Mouse (Mus musculus): ENCODE results near the gene Timm23.
"Not testable (repeated sequence)": the region's sequence is repeated elsewhere in the genome, so short reads cannot be mapped to it uniquely, and the experiment has no call there.

Gene Timm23

DNA sequence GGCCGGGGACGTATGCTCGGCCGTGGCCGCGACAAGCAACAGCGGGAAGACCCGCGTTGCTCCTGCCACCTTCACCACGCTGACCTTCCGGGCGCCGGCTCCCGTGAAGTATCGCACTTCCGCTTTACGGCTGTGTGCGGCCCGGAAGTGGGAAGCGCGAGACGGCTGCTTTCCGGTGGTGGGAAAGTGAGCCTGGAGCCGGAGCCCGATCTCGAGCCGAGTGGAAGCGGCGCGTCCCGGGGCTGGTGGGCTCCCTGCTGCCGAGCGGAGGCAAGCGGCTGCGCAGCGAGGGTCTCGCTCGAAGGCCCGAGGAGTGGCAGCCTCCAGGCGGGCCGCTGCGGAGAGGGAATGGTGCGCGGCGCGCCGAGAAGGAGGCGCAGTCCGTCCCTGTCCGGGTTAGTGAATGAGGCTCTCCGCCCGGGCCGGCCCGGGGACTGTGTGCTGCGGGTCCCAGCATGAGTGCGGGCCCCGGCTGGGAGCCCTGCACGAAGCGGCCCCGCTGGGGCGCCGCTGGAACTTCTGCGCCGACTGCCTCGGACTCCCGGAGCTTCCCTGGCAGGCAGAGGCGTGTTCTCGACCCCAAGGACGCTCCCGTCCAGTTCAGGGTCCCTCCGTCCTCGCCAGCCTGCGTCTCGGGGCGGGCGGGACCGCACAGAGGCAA is at the start of gene Timm23, which contains the start of gene Parg:
Gene Timm23, minus strand, starts transcription at position 108 of the 661 bp plus-strand sequence.
Gene Parg, plus strand, starts transcription at position 159 of the 661 bp plus-strand sequence.
- DNase-seq (ENCODE audit: low spot score in 2 of 2), result peak; percentile 89 to 92

DNA sequence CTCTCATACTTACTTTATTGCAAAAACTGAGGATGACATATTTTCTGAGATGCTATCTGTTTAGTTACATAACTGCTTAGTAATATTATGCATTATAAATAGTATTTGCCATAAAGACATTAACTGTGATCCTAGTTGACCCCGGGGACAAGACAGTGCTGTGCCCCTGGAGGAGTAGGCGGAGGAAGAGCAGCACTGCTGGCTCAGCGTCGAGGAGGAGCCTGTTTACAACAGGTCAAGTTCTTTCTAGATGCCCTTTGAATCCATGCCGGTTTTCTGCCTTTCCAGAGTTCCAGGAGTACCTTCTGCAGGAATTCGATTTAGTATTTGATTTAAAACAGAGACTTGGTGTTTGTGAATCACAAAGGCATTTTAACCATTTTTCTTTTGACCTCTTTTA is 47.9 kb upstream of the Timm23 start:
- DNase-seq (ENCODE audit: low spot score in 2 of 2), result no peak

DNA sequence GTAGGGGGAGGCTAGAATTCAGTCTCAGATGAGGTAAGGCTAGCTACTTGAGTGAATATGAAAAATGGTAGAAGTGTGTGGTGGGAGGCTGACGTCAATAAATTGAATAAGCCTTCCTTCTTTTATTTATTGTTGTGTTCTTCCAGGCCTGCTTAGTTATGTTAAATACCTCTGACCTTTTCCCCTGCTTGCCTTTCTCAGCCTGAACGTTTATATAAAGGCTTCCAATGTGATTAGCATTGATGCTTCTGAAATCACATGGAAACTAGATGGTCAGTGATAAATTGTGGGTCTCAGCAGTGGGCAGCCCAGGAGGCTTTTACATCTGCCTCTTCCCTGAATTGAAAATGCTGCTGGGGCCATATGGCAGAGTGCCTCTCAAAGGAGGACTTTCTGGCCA is 44.3 kb upstream of the Timm23 start:
- no peak for DNase-seq (ENCODE audit: low spot score in 2 of 2)

DNA sequence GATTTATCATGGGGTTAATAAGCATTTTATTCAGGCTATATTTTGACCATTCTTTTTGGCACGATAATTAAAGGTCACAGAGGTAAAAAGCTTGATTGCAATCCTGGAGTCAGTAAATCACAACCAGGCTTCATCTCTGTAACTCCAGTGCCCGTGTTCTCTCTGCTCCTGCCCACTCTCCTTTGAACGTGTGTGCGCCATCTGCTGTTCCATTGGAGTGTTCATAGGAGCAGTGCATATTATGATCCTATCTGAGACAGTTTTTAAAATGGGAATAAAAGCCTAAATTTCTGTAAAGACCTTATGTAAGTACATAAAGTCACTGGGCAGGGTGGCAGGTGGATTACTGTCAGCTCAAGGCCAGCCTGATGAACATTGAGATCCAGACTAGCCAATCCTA is 40.7 kb upstream of the Timm23 start:
- DNase-seq (ENCODE audit: low spot score in 2 of 2), result peak in 1 of 2 experiments; percentile 26

DNA sequence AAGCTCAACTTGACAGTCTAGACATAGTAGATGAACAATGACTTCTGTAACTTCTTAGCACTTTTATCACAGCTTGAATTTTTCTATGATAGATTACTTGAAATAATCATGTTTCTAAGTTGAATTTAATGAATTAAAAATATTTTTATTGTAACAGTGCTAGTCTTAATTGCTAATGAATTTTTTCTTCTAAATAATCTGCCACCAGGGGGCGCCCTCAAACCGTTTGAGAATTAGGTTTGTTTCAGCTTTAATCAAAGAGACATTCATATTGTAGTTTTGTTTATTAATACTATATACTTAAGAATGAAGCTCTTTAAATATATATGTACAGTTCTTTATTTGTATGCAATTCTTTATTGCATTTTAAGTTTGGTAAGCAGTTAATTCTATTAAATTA is 27.3 kb upstream of the Timm23 start:
- DNase-seq (ENCODE audit: low spot score in 2 of 2), result peak; percentile 43 to 62

DNA sequence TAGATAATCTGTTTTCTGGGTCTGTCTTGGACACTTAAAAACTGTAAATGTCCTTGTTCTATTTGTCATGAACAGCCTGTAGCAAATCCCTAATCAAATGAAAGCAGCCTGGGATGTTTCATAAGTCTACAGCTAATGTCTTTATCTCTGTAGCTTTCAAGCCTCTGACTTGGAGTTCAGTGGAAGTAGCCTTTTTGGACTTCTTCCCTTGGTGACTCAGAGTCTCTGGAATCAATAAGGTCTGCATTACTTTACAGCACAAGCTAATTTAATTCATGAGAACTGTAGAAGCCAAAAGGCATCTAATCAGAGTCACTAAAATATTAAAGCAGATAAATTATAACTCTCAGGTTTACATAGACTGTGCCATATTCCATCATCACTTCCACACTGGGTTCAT is 24.9 kb upstream of the Timm23 start:
- DNase-seq (ENCODE audit: low spot score in 2 of 2), result no peak

DNA sequence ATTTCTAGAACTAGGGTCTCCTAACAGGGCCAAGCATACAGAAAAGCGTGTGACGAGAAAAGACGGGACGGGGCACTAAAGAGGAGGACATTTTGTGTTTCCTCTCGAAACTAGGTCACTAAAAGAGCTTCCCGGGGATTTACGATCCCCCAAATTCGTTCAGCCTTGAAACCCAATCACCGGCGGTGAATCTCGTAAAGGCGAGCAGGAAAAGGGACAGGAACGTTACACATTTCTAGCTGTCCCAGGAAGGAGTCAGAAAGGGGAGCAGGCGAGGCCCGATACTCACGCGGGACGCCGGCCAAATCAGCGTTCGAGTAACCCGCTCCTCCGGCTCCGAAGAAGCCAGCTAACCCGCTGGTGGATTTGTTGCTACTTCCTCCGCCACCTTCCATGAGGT is 344 bp downstream of the Timm23 start:
- no peak for DNase-seq (ENCODE audit: low spot score in 2 of 2)

DNA sequence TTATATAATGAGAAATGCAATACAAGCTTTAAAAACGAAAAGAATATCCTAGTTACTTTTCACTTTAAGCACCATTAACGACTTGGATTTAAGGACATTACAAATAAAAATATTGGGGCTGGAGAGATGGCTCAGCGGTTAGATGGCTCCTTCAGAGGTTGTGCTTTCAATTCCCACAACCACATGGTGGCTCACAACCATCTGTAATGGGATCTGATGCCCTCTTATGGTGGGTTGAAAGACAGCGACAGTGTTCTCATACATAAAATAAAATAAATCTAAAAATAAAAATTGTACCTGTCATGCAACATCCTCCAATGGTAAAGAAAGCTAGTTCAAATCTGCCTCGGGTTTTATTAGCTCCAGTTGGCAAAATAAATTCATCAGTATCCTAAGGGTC is 8.1 kb downstream of the Timm23 start:
- DNase-seq (ENCODE audit: low spot score in 2 of 2), result not testable (repeated sequence)

DNA sequence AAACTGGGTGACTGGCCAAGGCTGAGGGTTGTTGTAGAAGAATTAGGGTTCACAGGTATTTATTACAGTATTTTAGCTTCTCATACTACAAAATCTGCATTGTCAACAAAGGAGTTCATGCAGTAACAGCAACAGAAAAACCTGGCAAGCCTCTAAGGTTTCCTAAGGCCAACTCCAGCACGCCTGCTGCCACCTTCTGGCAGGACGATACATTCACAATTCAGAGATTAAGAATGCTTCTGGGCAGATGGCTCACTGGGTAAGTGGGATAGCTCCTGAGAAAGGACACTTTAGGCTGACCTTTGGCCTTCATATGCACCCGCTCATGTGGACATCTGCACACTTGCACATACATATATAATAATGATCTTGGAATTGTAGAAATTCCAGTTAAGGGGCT is 9.3 kb downstream of the Timm23 start:
- peak in 1 of 2 experiments; percentile 31 for DNase-seq (ENCODE audit: low spot score in 2 of 2)

DNA sequence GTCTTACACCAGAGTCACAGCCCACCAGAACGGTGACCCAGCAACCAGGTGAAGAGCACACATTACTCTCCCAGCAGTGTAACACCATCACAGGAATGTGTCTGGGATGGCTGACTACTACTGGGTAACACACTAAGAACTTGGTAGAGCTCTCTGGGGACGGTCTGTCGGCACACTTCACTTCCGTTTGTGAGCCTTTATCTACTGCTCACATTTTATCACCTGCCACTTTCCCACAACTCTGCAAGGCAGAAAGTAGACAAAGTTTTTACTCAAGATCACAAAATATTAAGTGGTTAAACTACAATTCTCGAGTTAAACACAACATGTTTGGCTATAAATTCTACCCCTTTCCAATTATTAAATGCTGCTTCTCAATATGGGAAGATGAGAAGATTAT is 9.8 kb downstream of the Timm23 start:
- no peak for DNase-seq (ENCODE audit: low spot score in 2 of 2)

DNA sequence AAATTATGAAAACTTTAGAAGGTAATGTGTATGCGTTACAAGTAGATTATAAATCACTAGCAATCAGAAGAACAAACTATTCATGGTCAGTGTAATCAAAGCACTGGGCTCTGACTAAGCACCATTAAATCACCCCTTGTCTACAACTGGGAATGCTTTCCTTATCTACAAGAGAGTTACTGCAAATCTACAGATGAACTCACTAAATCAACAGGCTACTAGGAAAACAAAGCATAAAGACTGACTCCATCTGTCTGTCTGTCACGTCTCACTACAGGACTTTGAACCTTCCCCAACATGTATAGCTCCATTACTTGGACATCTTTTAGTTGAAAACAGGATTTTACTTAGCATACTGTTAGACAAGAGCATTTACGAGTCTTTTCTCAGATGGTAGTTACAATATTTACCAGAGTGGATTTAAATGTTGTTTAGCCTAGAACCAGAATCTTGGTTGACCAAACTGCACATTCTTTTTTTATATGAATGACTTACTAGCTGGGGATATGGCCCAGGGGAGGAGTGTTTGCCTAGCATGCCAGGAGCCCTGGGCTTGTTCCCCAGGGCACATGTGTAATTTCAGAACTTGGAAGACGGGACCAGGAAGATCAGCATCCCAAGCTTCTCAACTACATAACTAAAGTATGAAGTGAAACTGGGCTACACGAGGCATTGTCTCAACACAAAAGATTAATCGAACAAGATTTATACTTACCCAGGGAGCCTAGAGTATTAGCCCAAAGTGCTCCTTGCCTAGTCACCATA is 10.9 kb downstream of the Timm23 start:
- DNase-seq (ENCODE audit: low spot score in 2 of 2), result no peak

DNA sequence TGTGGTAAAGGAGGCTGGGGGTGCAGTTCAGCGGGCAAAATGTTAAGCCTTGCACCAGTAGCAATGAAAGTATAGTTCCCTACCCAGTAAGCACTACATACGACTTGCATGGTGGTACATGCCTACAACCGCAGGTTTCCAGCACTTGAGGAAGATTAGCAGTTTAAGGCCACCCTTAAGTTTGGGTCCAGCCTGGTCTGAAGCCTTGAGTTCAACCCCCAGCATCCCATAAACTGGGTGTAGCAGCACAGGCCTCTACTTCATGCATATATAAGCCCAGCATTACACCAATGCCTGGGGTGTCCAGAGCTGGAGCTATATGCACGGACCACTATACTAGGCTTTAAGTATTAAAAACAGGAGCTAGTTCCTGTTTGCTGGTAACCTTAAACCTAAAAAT is 17.9 kb downstream of the Timm23 start:
- DNase-seq (ENCODE audit: low spot score in 2 of 2), result no peak

DNA sequence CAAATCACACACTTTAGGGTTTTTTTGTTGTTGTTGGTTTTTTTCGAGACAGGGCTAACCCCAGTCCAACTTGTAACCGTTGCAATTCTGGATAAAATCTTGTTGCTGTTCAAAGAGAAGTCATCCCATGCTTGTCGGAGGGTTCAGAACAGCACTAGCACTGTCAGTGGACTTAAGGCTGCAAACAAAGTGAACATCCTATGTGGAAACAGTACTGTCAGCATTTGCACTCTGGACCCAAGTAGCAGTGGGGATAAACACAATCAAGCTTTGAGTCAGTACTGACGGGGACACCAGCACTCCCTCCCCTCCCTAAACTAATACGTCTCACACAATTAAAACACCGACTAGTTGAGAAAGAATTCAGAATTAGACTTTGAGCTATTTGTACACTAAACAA is 20.8 kb downstream of the Timm23 start:
- no peak for DNase-seq (ENCODE audit: low spot score in 2 of 2)

DNA sequence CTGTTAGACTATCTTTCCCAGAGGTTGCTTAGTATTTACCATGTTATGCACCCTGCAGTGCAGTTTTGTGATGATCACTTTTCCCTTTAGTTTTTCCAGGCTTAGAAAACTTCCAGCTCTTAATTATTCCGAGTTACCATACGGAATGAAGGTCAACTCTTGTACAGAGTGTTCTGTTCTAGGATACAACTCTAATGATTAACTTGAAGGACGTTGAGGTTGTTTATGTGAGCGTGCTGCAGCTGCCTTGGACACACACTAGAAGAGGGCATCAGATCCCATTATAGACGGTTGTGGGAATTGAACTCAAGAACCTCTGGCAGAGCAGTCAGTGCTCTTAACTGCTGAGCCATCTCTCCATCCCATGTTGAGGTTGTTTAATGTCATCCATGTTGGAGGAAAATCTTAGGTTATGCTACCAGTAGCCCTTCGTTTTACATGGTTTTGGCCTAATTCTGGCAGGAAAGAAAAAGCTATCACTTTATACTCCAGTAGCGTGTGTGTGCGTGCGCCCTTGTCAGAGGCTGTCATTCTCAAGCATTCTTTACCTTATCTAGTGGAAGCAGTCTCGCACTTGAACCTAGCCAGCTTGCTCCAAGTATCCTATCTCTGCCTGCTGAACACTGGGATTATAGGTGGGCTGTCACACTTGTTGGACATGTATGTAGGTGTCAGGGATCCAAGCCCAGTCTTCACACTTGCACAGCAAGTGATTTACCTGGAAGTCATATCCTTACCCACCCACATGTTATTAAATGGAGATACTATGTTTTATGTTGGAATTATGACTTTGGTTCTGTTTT is 22.1 kb downstream of the Timm23 start:
- DNase-seq (ENCODE audit: low spot score in 2 of 2), result no peak

DNA sequence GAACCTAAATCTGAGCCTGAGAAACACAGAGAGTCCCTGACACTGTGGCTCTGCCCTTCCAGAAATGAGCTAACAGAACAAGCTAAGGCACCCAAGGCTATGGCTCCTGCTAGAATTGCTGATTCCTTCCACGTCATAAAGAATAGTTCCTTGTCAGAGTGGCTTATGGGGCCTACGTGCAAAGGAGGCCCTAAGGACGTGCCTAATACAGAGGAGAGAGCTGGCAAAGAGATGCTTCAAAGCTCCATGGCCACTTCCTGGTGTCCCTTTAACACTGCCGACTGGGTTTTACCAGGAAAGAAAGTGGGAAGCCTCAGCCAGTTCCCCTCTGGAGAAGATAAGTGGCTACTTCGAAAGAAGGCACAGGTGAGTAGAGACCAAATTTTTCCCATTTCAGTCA is 25.1 kb downstream of the Timm23 start:
- not testable (repeated sequence) for DNase-seq (ENCODE audit: low spot score in 2 of 2)

DNA sequence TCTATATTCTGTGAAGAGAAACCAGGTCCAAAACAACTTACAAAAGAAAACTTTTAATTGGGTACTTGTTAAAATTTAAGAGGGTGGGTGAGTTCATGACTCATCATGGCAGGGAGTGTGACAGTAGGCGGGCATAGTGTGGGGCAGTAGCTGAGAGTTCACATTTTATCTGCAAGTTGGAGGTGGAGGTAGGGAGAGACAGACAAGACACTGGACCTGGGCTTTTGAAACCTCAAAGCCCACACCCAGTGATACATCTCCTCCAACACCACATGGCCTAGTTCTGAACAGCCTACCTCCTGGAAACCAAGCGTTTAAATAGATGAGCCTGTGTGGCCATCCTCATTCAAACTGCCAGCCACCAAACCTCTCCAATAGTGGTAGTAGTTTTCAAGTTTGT is 26.4 kb downstream of the Timm23 start:
- DNase-seq (ENCODE audit: low spot score in 2 of 2), result no peak

DNA sequence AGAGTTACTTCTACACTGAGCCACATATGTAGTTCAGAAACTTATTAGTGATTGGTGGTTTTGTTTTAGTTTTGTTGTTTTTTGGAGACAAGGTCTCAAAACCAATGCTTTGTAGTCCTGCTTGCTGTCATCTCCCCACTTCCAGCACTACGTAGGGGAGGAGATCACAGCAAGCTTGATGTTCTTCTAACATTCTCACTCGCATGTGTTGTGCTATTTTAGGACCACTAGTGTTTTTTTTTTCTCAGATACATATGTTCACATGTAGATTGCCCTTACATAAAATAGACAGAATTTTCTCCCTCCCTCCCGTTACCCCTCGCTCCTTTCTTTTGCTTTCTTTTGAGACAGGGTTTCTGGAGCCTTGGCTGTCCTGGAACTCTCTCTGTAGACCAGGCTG is 31.6 kb downstream of the Timm23 start:
- no peak for DNase-seq (ENCODE audit: low spot score in 2 of 2)

DNA sequence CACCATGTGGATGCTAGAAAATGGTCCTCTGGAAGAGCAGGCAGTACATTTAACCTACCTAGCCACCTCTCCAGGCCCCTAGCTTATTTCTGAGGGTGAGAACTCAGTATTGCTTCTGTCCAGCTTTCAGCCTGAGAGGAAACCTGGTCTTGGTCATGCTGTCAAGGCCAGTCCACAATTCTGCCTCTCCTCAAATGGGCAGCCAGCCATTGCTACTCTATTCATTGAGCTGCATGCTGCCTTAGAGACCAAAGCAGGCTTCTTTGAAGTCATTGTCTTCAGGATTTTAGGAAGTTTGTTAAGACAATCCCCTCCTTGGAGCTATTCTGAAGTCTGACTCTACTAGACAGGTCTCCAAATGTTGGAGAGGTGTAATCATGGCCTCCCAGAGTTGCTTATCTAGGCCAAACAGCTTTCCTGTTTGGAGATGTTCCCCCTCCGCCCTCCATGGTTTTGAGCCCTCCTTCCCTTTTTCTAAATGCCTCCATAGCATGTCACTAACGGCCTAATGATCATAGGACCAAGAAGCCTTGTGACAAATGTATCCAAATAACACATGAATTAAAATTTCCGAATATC is 33.0 kb downstream of the Timm23 start:
- DNase-seq (ENCODE audit: low spot score in 2 of 2), result no peak

DNA sequence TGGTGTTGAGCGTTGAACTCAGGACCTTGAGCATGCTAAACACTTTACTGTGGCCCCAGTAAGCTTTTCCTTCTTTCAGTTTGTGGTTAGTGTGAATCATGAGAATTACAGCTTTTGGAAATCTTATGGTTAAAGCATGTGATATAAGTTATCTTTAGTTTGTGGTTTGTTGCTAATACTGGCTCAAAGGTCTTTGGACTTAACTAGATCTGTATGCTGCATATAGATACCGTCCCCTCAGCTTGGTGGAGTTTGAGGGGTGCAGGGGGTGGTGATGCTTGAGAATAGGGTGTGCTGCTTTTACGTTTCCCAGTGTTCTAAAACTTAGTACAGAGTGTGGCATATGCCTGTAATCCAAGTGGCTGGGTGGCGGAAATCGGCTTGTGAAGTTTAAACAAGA is 34.4 kb downstream of the Timm23 start:
- DNase-seq (ENCODE audit: low spot score in 2 of 2), result no peak

DNA sequence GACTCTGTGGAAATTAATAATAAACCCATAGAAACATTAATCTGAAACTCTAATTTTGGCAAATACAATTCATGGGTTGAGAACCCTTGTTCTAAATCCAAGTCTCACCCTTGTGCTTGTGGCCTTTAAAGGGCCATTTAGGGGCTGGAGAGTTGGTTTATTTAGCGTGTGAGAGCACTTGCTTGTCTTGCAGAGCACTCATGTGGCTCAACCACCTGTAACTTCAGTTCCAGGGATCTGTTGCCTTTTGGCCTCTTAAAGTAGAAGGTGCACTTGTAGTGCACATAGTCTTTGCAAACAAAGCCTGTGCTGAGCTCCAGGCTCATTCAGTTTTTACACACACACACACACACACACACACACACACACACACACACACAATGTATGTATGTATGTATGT is 34.9 kb downstream of the Timm23 start:
- DNase-seq (ENCODE audit: low spot score in 2 of 2), result no peak

DNA sequence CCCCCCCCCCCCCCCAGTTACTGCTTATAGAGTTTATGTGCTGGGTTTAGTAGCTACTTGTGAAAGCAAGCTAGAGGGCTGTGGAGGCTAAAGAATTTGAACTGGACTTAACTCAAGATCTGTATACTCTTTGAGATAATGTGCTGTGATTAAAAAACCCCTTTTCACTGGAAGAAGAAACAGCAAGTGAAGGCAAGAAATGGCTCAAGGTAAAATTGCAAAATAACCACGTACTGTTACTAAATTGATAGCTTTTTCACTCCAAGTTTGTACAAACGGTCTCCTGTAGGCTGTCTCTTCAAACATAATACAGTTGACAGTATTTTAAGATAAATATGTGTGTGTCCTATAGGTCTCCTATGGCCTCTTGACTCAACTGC is 35.6 kb downstream of the Timm23 start:
- DNase-seq (ENCODE audit: low spot score in 2 of 2), result no peak
